Mouse (Mus musculus) cerebellum, postnatal 10 days (tissue): ENCODE results near the gene Cnep1r1.

Experiments used
- DNase-seq, 2 experiments: peaks; one replicate each; pipeline ENCODE4 v3.0.0; 2021; ENCODE audit warnings: mixed read lengths in 2 of 2

The Cnep1r1 gene

DNA sequence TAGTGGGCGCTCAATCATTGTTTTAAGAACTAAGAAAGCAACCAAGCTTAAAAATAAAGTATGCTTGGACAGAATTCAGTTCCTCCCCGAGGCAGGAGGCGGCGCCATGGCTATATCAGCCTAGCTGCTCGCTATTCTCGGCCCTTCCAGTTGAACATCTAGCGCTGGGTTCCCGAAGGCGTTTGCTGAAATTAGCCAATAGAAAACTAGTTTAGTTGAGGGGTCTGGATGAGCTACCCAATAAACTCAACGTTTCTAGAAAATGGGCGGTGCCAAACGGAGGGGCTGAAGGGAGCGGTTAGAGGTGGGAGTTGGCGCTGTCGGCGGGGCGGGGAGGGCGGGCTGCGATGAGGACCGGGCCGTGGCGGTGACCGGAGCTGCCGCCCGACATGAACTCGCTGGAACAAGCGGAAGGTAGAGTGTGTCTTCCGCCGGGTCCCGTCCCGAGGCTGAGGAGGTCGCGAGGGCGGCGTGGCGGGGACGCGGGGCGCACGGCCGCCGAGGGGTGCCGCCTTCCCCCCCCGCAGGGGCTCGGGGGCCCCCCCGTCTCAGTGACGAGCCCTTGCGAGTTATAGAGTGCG, at the start of gene Cnep1r1:
Cnep1r1 (plus strand) TSS at position 314 of the 581 bp plus-strand sequence.
- peak; percentile 94 to 95 for DNase-seq

DNA sequence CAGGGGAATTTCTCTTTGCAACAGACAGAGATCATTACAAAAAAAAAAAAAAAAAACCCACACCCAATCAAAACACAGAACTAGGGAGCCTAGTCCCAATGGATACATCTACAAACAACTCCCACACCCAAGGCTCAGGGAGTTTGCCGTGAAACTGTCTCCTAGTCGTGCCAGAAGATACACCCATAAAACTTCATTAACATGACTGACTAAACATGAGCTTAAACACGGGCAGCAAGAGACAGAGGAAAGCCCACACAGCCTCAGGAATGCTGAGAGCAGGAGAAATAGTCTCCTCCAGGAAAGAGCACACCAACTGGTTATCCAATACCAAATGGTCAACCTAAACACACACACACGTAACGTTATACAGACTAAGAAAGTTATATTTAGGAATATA, 36.4 kb upstream of the Cnep1r1 start:
- DNase-seq, result no peak

DNA sequence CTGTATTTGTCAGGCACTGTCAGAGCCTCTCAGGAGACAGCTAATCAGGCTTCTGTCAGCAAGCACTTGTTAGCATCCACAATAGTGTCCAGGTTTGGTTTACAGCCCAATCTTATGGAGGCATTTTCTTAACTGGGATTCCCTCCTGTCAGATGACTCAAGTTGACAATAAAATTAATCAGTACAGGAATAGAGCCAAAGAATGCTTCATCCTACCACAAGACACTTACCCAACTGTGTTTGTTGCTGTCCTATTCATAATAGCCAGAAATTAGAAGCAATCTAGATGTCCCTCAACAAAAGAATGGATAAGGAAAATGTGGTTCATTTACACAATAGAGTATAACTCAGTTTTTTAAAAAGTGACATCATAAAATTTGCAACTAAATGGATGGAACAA, 30.6 kb upstream of the Cnep1r1 start:
- DNase-seq, result no peak

DNA sequence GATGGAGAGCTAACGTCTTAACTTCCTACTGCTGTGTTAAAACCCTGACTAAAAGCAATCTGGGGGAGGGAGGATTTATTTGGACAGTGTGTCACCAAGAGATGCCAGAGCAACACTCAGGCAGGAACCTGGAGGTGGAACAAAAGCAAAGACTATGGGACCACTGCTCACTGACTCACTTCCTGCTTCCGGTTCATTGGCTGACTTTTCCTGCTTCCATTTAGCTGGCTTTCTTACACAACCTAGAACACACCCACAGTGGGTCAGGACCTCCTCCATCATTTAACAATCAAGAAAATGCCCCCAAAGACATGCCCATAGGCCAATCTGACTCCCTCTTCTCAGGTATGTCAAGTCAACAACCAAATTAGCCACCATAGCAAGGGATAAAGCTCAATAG, 26.9 kb upstream of the Cnep1r1 start:
- no peak for DNase-seq

DNA sequence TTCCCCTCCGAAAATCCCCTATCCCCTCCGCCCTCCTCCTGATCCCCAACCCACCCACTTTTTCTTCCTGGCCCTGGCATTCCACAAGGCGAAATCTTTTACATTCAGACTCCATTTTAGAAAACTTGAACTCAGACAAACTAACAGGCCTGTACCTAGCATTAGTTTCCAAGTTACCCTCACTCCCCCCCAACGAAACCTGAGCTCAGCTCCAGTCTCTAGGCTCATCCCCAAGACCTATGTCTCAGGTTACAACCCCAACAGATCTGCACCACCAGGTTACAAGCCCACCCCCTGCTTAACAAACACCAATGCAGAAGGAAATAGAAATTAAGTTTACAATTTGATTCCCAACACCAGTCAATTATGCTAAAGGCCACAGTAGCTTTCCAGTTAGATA, 25.2 kb upstream of the Cnep1r1 start:
- no peak for DNase-seq

DNA sequence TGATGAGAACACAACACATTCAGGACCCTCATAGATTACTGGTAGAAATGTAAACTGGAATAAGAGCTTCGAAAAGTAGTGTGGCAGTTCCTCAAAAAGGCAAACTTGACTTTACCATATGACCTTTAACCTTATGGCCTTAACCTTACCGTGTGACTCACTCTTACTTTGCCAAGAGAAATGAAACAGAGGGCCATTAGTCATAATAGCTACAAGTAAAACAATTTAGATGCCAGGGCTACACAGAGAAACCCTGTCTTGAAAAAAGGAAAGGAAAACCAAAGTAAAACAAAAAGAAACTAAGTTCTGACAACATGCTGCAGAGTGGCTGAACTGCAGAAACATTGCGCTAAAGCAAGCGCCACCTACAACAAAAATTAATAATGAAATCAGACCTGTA, 19.7 kb upstream of the Cnep1r1 start:
- no peak for DNase-seq

DNA sequence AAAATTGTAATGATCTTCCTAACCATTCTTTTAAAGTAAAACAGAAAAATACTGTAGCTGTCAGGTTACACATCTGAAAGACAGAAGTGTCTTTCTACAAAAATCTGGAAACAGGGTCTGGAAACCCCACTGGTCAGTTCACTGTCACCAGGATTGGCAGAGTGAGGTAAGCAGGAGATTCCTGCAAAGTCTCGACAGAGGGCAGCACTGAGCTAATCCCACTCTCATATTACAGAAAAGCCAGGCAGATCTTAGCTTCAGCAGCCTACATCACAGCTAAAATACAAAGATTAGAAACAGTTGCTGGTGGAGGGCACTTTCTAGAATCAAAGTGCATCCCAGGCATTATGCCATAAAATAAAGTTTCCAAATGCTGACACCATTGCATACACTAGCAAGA, 19.0 kb upstream of the Cnep1r1 start:
- peak; percentile 73 to 78 for DNase-seq

DNA sequence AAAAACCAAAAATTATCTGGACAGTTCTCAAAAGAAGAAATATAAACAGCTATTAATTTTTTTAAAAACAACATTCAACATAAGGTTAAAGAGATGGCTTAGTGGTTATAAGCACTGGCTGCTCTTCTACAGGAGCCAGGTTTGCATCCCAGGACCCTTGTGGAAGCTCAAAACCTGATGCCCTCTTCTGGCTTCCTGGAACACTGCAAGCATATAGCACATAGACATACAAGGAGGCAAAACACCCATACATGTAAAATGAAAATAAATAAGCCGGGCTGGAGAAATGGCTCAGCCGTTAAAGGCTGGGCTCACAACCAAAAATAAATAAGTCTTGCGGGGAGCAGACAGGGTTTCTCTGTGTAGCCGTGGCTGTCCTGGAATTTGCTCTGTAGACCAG, 9.3 kb upstream of the Cnep1r1 start:
- DNase-seq, result peak; percentile 14 to 19

DNA sequence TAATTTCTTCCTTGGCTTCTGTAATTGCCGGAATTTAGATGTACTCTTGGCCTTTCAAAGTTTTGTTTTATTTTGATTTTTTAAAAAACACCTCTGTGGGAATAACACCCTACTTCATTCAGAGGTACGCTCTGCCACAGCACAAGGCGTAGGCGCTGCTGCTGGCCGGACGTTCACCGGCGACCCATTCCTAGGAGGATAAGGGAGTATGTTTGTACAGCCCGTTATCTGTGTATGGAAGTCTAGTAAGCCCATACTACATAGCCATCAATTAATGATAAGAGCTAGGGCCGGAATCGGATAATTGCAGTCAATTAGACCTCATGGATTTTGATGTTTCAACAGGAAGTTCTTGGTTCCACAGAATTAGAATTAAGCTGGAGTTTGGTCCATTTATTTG, 507 bp downstream of the Cnep1r1 start:
- peak; percentile 14 to 30 for DNase-seq

DNA sequence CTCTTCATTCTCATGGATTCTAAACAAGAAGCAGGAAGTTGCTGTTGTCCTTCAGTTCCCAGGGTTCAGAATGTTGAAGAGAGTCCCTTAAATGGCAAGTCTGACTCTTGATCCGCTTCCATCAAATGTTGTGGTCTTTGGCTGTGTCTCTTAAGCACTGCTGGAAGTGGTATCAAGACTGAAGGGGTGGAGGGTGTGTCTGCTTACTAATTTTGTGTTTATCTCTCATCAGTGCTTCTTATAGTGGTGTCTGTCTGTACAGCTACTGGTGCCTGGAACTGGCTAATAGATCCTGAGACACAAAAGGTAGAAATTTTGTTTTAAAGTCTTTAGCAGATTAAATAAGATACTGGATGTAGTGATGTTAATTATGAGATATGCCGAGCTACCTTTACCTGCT, 6.3 kb downstream of the Cnep1r1 start:
- no peak for DNase-seq

DNA sequence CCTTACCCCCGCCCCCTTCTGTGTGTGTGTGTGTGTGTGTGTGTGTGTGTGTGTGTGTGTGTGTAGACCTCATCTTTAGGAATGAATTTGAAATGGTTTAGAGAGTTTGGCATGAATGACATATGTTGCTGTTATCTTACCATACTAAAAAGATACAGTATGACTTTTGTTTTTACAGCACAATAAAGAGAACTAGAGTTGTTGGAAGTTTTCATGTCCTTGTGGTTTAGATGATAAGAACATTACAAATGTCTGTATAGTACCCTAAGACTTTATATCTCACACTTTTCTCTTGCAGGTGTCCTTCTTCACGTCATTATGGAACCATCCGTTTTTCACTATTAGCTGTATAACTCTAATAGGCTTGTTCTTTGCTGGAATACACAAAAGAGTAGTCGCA, 10.8 kb downstream of the Cnep1r1 start:
- DNase-seq, result no peak

DNA sequence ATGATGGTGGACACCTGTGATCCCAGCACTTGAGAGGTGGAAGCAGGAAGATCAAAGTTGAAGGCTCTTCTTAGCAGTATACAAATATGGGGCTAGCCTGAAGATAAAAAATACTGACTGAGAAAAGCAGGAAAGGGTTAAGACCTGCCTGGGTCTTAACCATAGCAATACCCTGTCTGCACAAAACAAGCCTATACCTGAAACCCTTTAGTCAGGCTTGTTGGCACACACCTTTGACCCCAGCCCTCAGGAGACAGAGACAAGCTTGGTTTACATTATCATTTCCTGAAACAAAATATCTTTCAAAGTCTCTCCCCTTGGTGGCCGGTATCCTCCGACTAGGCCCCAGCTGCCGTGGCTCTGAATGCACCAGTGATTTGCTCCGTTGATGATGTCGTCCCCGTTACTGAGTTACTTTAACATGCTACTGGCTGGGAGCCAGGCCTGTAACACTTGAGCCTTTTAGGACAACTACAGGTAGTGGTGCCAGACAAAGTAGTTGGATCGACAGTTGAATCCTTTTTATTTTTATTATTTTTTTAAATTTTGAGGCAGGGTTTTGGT, 12.3 kb downstream of the Cnep1r1 start:
- no peak for DNase-seq

DNA sequence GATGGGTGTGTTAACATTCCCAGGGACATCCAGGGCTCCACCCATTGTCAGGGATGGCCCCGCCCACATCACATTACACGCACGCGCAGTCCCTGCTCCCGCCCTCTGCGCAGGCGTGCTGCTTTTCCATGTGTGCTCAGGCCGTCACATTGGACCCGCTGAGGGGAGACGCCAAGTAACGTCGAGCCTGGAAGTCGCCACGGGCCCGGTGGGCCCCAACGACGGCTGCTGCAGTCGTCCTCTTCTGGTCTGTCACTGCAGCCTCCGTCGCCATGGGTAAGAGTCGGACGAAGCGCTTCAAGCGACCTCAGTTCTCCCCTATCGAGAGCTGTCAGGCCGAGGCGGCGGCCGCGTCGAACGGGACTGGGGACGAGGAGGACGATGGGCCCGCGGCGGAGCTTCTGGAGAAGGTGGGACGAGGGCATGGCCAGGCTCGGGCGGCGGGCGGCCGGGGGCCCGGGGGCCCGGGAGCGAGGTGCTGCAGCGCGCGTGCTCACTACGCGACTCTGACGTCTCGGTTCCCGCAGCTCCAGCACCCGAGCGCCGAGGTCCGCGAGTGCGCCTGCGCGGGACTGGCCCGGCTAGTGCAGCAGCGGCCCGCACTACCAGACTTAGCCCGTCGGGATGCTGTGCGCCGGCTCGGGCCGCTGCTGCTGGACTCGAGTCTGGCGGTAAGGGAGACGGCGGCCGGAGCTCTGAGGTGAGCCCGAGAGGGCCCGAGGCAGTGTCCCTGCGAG, 19.3 kb downstream of the Cnep1r1 start, which contains the start of gene Heatr3:
Heatr3 (plus strand) TSS at position 108 of the 737 bp plus-strand sequence.
- peak; percentile 97 to 98 for DNase-seq

DNA sequence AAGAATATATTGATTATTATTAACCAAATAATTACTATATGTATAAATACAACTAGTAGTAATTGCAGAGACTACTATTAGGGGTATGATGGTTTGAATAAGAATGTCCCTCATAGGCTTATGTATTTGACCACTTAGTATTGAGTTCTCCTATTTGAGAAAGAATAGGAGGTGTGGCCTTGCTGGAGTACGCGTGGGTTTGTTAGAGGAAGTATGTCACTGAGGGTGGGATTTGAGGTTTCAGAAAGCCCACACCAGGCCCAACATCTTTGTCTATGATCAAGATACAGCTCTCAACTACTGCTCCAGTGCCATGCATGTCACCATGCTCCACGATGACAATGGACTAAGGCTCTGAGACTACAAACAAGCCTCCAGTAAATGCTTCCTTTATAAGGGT, 20.7 kb downstream of the Cnep1r1 start:
- DNase-seq, result no peak

DNA sequence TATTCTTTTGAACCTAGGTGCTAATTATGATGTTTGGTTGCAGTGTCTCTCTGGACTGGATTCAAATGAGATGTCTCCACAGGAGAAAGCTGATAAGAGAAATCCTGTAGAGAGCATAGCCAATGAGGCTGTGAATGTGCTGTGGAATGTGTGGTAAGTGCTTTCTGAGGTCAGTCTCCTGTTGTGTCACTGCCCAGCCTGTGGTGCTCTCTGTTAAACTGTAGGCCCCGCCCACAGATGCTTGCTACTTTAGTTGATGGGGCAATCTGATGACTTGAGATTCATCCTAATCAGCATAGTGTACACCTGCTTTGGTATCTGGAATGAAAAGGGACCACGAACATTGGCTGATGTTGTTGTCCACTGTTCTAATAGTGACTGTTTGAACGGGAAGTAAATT, 23.1 kb downstream of the Cnep1r1 start:
- DNase-seq, result no peak

DNA sequence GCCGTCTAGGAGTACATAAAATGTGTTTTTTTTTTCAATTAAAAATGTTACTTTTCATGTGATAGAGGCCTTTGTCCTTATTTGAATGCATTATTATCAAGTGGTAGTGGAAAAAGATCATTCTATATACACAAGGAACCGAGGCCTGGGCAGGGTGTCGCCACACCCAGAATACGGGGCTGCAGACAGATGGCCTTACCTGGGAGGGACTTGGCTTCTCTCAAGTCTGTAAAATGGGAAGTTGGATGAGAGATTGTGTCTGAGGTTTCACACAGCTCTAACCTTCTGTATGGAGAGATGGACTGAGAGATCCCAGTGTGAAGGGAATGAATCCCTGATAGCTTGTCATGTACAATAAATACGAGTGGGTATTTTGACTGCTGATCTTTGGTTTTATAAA, 25.5 kb downstream of the Cnep1r1 start:
- peak in 1 of 2 experiments; percentile 20 for DNase-seq

DNA sequence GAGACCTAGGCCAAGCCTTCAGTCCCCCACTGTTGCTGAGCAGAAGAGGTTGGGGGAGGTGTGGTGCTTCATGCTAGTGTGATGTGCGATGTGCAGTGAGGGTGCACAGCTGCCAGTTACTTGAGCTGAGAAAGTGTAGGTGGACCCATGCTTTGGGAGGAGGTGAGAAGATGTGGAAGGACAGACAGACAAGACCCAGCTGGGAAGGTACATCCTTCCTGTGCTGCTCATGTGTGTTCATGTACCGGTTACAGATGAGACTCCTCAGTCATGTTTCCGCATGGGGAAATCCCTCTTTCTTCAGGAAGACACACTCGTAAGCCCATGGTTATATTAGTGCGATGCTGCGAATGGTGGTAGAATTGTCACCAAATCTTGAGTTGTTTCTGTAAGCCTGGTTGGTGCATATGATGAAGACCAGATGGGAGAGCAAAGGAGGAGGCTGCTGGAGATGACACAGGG, 32.4 kb downstream of the Cnep1r1 start:
- DNase-seq, result no peak

DNA sequence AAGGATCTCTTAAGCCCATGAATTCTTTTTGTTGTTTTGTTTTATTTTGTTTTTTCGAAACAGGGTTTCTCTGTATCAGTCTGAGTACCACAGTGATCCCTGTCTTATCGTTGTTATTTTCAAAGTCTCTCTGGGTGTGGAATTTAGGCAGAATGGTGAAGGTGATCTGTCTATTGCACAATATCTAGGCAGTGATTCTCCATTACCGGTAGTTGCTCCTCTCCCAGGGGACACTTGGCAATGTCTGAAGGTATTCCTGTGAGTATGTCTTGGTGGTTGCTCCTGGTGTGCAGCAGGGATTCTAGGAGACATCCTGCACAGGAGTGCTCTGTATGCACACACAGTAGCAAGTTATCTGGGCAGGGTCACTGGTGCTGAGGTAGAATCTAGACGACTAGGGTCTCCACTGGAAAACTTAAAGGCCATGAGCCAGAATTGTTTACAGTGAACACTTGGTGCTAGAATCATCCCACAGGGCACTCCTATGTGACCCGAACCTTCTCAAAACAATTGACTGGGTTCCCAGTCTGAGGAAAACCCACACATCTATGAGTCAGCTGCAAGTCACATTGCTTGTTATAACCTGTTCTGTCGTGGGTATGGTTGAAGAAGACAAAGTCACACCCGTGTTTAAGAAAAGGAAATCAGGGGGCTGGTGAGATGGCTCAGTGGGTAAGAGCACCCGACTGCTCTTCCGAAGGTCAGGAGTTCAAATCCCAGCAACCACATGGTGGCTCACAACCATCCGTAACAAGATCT, 41.8 kb downstream of the Cnep1r1 start:
- DNase-seq, result no peak

DNA sequence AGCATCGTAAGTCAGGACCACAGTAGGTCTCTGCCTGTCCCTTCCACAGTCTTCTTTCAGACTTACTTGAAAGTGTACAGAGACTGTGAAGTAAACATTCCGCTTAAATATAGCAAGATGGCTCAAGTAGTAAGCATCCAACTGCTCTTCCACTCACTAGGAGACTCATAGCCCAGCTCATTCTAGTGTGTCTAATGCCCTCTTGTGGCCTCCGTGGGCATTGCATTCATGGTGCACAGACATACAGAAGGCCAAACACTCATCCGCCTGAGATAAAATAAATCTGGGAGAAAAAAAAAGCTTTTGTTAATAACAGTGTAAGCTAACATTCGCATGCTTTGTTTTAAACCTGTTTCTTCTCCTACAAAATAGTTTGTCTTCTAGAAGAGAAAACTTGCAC, 42.9 kb downstream of the Cnep1r1 start:
- peak; percentile 81 to 83 for DNase-seq

DNA sequence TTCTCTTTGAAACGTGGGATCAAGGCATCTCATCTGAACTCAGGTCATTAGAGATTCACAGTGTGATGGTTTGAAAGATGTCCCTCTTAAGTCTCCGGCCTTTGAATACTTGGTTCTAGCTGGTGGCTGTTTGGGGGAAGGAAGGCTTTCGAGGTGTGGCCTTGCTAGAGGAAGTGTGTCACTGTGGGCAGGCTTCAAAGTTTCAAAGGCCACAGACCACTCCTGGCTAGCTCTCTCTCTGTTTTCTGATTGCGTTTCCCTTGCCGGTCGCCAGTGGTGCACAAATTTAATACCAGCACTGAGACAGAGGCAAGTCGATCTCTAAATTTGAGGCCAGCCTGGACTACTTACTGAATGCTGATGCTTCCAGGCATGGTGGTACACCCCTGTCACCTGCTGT, 56.7 kb downstream of the Cnep1r1 start:
- no peak for DNase-seq

DNA sequence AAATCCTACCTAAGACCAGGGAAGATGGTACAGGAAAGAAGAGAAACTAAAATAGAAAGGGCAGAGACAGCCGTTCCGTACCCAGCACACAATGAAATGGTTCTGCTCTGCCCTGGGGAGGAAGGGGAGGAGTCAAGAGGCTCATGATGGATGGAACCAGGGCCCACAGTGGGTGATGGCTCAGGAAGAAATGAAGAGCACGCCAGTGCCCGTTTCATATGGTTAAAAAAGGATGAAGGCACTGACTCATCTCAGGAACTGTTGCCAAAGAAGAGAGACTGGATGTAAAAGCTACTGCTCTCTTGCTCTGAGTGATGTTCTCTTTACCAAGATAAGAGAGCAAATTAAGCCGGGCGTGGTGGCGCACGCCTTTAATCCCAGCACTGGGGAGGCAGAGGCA, 58.7 kb downstream of the Cnep1r1 start:
- no peak for DNase-seq

DNA sequence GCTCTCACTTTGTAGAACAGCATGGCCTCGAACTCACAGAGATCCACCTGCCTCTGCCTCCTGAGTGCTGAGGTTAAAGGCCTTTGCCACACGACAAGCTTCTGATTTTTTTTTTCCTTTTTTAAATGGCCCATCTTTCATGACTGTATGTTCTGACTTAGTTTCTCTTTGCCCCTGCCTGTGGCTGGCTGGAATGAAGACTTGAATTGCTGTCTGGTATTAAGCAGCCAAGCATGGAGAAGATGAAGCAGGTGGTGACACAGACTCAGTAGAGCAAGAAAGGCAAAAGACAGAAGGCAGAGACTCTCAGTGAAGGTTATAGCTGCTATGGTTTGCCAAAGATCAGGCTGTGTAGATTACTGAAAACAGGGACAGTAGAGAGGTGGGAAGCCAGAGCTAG, 64.6 kb downstream of the Cnep1r1 start:
- DNase-seq, result no peak
